Mouse (Mus musculus) adrenal gland (tissue): ENCODE data around the gene Ensa.

Source experiments
- intact Hi-C: fragments of 180-260 bp; cut with DNase I; formaldehyde crosslinking; loops from one replicate; pipeline ENCODE4 v1.15.1; 2025

The Ensa gene

DNA sequence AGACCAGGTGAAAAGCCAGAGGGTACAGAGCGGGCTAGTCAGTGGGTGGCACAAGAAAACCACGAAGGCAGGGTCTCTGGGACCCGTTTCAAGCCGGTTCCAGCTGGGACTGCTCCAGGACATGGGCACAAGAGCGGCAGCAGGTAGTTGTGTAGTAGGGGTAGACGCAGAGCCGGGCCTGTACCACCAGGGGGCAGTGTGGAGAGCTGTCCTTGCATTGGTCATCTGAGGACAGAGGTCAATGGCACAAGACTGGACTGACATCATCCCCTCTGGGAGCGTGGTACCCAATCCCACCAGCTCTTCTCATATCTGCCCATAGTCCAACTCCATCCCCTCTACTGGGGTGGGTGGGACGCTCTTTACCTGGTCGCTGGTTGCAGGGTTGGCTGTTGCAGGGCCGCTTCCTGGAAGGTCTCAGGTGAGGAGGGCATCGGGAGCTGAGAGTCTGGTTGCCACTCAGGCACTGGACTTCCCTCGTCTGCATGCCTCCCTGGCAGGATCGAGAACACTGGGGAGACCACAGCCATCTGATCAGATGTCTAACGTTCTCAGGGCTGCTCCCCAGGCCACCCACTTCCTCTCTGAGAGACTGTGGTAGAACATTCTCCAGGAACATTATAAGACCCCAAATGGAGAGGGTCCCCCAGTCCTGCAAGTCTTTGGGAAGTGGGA lies 52.1 kb downstream of the Ensa start:
- intact Hi-C loops, result loop anchor here (5.0 kb wide), 2 partner anchors 45 to 80 kb away; no protein-coding TSS in a partner anchor

DNA sequence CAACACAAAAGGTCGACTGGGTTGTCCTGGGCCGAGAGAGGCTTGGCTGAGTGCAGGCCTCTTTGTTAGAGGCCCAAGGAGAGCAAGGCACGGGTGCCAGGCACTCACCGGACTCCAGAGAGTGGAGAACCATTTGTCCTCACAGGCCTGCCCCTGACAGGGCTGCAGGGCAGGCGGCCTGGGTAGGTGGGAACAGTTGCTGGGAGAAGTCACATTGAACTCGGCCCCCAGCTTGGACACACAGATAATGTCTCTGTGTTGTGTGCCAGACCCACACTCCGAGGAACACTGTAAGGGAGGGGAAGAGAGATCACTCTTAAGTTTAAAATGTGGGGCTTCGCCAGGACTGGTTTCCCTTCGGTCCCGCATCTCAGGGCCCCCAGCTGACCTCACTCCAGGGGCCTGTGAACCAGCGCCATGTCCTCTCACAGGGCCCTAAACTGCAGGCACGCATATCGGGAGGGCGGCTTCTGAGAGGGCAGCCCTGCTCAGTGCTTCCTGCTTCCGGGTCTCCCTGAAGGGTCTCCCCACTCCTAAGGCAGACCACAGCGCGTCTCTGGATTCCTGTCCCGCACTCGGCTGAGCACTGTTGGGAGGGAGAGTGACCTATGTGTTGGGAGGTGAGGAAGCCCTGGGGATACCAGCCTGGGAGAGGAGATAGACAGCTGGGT lies 52.8 kb downstream of the Ensa start:
- intact Hi-C loops, result loop anchor here (5.0 kb wide), 2 partner anchors 45 to 80 kb away; no protein-coding TSS in a partner anchor

DNA sequence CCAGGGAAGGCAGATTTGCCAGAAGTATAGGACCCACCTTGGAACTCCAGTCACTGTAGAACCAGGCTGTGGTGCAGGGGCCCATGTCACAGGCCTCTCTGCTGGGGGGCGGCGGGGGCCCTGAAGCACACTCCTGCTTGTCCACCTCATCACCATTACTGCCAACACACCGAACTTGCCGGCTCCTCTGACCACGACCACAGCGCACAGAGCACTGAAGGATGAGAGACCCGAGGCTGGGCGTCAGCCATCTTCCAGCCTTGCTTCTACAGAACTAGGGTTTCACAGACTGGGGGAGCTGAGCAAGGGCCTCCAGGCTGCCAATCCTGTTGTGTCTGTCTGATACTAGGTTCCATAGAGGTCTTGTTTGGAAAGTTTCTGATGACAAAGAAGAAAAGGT lies 54.8 kb downstream of the Ensa start:
- intact Hi-C loops, result loop anchor here (5.0 kb wide), 2 partner anchors 47 to 78 kb away; no protein-coding TSS in a partner anchor

DNA sequence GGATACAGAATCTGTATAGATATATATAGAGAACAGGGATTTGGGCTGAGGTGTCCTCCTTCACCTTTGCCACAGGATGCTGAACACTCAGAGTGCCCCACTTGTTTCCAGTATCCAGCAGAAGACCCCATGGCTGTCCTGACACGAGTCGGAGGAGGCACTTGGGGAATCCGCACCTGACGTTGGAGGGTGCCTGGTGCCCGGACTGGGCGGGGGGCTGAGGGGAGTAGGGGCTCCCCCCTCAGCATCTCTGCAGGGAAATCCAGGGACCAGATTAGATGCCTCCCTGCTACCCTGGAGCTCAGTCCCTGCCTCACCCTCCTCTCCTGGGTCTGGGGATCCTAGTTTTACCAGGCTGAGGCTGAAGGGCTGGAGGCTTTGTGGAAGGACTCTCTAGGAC lies 55.9 kb downstream of the Ensa start:
- intact Hi-C loops, result no loop called here

DNA sequence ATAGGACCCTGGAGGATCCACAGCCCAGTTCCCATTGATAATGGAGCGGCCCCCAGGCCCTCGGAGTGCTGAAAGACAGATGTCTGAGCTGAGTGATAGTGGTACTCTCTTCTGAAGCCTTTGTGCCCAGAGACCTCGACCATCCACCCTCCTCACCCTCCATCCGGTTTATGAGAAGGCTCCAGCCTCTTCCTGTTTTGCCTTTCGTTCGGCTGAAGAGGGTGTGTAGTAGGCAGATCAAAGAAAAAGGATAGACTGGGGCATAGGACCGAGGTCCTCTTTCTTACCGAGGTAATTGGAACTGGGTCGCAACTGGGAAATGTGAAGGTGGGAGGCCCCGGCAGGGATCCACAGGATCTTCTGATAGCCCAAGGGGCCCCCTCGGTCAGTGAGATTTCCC lies 56.6 kb downstream of the Ensa start:
- intact Hi-C loops, result no loop called here
